Mouse (Mus musculus): ENCODE measurements around the gene Rsbn1l. TPM values are rescaled to one million over a fixed set of nuclear protein-coding genes. Genes with fewer than 3 reads are reported as not detected.

The Rsbn1l gene
- polyA plus RNA-seq, 1 experiment from 2014 or later, result 8.4 TPM

- Histone ChIP-seq H3K4me2 (no peak overlapping the region), H3K27ac (ENCODE audit: low read depth, low read length) (no peak overlapping the region), H3K27me3 (ENCODE audit: control insufficient read depth, insufficient read depth, low read length) (no peaks in the 10 kb centered on the region), H3K36me3 (ENCODE audit: control insufficient read depth, insufficient read depth, low read length) (peaks cover 6% of the 10 kb centered on the region), H3K4me1 (ENCODE audit: control insufficient read depth, insufficient read depth, low read length) (no peaks in the 10 kb centered on the region), H3K9ac (ENCODE audit: low read depth, low read length) (no peak overlapping the region), H3K9me3 (replicated peaks; ENCODE audit: control insufficient read depth, low read length) (no peaks in the 10 kb centered on the region), H3K4me3 (ENCODE audit: low read depth, low read length) (no peak overlapping the region)
- no peak for ATAC-seq (replicated peaks; ENCODE audit: insufficient number of reproducible peaks, low FRiP score, low TSS enrichment)
- WGBS (ENCODE audit: insufficient replicate concordance), result 72% methylated on average over 2 of the region's 2 CpGs
Measured at GRCm38 (mm10) chr5:20905437-20905836, 50.8 kb downstream of the Rsbn1l start.

- WGBS (ENCODE audit: insufficient replicate concordance), result 64% methylated on average over 2 of the region's 2 CpGs
- no peak for ATAC-seq (replicated peaks; ENCODE audit: insufficient number of reproducible peaks, low FRiP score, low TSS enrichment)
- no peak overlapping the region for H3K4me2 ChIP-seq
- H3K27me3 ChIP-seq (ENCODE audit: control insufficient read depth, insufficient read depth, low read length), result no peaks in the 10 kb centered on the region
- no peaks in the 10 kb centered on the region for H3K4me1 ChIP-seq (ENCODE audit: control insufficient read depth, insufficient read depth, low read length)
- H3K36me3 ChIP-seq (ENCODE audit: control insufficient read depth, insufficient read depth, low read length), result peaks cover 8% of the 10 kb centered on the region
- no peak overlapping the region for H3K27ac ChIP-seq (ENCODE audit: low read depth, low read length)
- no peaks in the 10 kb centered on the region for H3K9me3 ChIP-seq (replicated peaks; ENCODE audit: control insufficient read depth, low read length)
- H3K9ac ChIP-seq (ENCODE audit: low read depth, low read length), result no peak overlapping the region
- no peak overlapping the region for H3K4me3 ChIP-seq (ENCODE audit: low read depth, low read length)
Measured at GRCm38 (mm10) chr5:20904647-20905046, 51.6 kb downstream of the Rsbn1l start.

- H3K4me1 ChIP-seq (ENCODE audit: control insufficient read depth, insufficient read depth, low read length), result peaks cover 3% of the 10 kb centered on the region; the same call in 1 of the 2 replicates
- H3K27me3 ChIP-seq (ENCODE audit: control insufficient read depth, insufficient read depth, low read length), result no peaks in the 10 kb centered on the region
- H3K27ac ChIP-seq (ENCODE audit: low read depth, low read length), result peak overlapping the region; percentile 59
Measured at GRCm38 (mm10) chr5:20897446-20898167, 58.6 kb downstream of the Rsbn1l start.

GRCm38 (mm10) chr5:20884036-20884620 is 72.1 kb downstream of the Rsbn1l start:
- H3K9ac ChIP-seq (ENCODE audit: low read depth, low read length), result no peak overlapping the region
- peak overlapping the region; percentile 75 for H3K4me2 ChIP-seq
- no peak overlapping the region for H3K27ac ChIP-seq (ENCODE audit: low read depth, low read length)
- no peak for ATAC-seq (replicated peaks; ENCODE audit: insufficient number of reproducible peaks, low FRiP score, low TSS enrichment)
- H3K9me3 ChIP-seq (replicated peaks; ENCODE audit: control insufficient read depth, low read length), result no peaks in the 10 kb centered on the region
- H3K36me3 ChIP-seq (ENCODE audit: control insufficient read depth, insufficient read depth, low read length), result 0 out of 2 replicates have a peak, but pooled peaks cover 2% of the 10 kb centered on the region
- 81% methylated on average over 4 of the region's 4 CpGs for WGBS (ENCODE audit: insufficient replicate concordance)
- H3K27me3 ChIP-seq (ENCODE audit: control insufficient read depth, insufficient read depth, low read length), result no peaks in the 10 kb centered on the region
- peak overlapping the region; percentile 88; the same call in 1 of the 2 replicates for H3K4me3 ChIP-seq (ENCODE audit: low read depth, low read length)
- peaks cover 12% of the 10 kb centered on the region for H3K4me1 ChIP-seq (ENCODE audit: control insufficient read depth, insufficient read depth, low read length)

More at GRCm38 (mm10) chr5:20897446-20898167, 58.6 kb downstream of the Rsbn1l start:
- ATAC-seq (replicated peaks; ENCODE audit: insufficient number of reproducible peaks, low FRiP score, low TSS enrichment), result peak; percentile 87
- Histone ChIP-seq H3K4me3 (ENCODE audit: low read depth, low read length) (no peak overlapping the region), H3K9ac (ENCODE audit: low read depth, low read length) (no peak overlapping the region), H3K9me3 (replicated peaks; ENCODE audit: control insufficient read depth, low read length) (no peaks in the 10 kb centered on the region), H3K36me3 (ENCODE audit: control insufficient read depth, insufficient read depth, low read length) (peaks cover 7% of the 10 kb centered on the region; the same call in 1 of the 2 replicates), H3K4me2 (no peak overlapping the region)
- 68% methylated on average over 2 of the region's 2 CpGs for WGBS (ENCODE audit: insufficient replicate concordance)

GRCm38 (mm10) chr5:20881915-20882800 is 74.0 kb downstream of the Rsbn1l start, which contains the start of the genes Phtf2 and Tmem60:
Phtf2 (minus strand) TSS chr5:20882124.
Tmem60 (plus strand) TSS chr5:20882191.
- H3K4me1 ChIP-seq (ENCODE audit: control insufficient read depth, insufficient read depth, low read length), result peaks cover 22% of the 10 kb centered on the region
- no peaks in the 10 kb centered on the region for H3K27me3 ChIP-seq (ENCODE audit: control insufficient read depth, insufficient read depth, low read length)
- under 1% methylated on average over 89 of the region's 94 CpGs for WGBS (ENCODE audit: insufficient replicate concordance)
- peak within 1 kb of the TSS; percentile 76 for H3K4me2 ChIP-seq
- 0 out of 2 replicates have a peak, but pooled peaks cover 2% of the 10 kb centered on the region for H3K36me3 ChIP-seq (ENCODE audit: control insufficient read depth, insufficient read depth, low read length)
- peak within 1 kb of the TSS; percentile 91 for H3K9ac ChIP-seq (ENCODE audit: low read depth, low read length)
- H3K27ac ChIP-seq (ENCODE audit: low read depth, low read length), result peak within 1 kb of the TSS; percentile 97
- H3K4me3 ChIP-seq (ENCODE audit: low read depth, low read length), result peak within 1 kb of the TSS; percentile 88
- no peaks in the 10 kb centered on the region for H3K9me3 ChIP-seq (replicated peaks; ENCODE audit: control insufficient read depth, low read length)
- ATAC-seq (replicated peaks; ENCODE audit: insufficient number of reproducible peaks, low FRiP score, low TSS enrichment), result peak; percentile 98

GRCm38 (mm10) chr5:20880797-20881775 is 75.1 kb downstream of the Rsbn1l start:
- peaks cover 22% of the 10 kb centered on the region for H3K4me1 ChIP-seq (ENCODE audit: control insufficient read depth, insufficient read depth, low read length)
- peak; percentile 40; the same call in 1 of the 2 replicates for ATAC-seq (replicated peaks; ENCODE audit: insufficient number of reproducible peaks, low FRiP score, low TSS enrichment)
- WGBS (ENCODE audit: insufficient replicate concordance), result 2% methylated on average over 52 of the region's 64 CpGs
- peak overlapping the region; percentile 88 for H3K4me3 ChIP-seq (ENCODE audit: low read depth, low read length)
- peak overlapping the region; percentile 76 for H3K4me2 ChIP-seq
- no peaks in the 10 kb centered on the region for H3K9me3 ChIP-seq (replicated peaks; ENCODE audit: control insufficient read depth, low read length)
- peak overlapping the region; percentile 97 for H3K27ac ChIP-seq (ENCODE audit: low read depth, low read length)
- H3K9ac ChIP-seq (ENCODE audit: low read depth, low read length), result peak overlapping the region; percentile 91
- no peaks in the 10 kb centered on the region for H3K27me3 ChIP-seq (ENCODE audit: control insufficient read depth, insufficient read depth, low read length)
- 0 out of 2 replicates have a peak, but pooled peaks cover 2% of the 10 kb centered on the region for H3K36me3 ChIP-seq (ENCODE audit: control insufficient read depth, insufficient read depth, low read length)

GRCm38 (mm10) chr5:20880386-20880785 is 75.8 kb downstream of the Rsbn1l start:
- 40% methylated on average over 2 of the region's 2 CpGs for WGBS (ENCODE audit: insufficient replicate concordance)
- H3K9ac ChIP-seq (ENCODE audit: low read depth, low read length), result peak overlapping the region; percentile 70
- peak overlapping the region; percentile 50 for H3K27ac ChIP-seq (ENCODE audit: low read depth, low read length)

More at GRCm38 (mm10) chr5:20880386-20880785, 75.8 kb downstream of the Rsbn1l start:
- Histone ChIP-seq H3K9me3 (replicated peaks; ENCODE audit: control insufficient read depth, low read length) (no peaks in the 10 kb centered on the region), H3K36me3 (ENCODE audit: control insufficient read depth, insufficient read depth, low read length) (0 out of 2 replicates have a peak, but pooled peaks cover under 1% of the 10 kb centered on the region), H3K4me3 (ENCODE audit: low read depth, low read length) (peak overlapping the region; percentile 88), H3K4me1 (ENCODE audit: control insufficient read depth, insufficient read depth, low read length) (peaks cover 22% of the 10 kb centered on the region), H3K27me3 (ENCODE audit: control insufficient read depth, insufficient read depth, low read length) (no peaks in the 10 kb centered on the region), H3K4me2 (peak overlapping the region; percentile 76)
- no peak for ATAC-seq (replicated peaks; ENCODE audit: insufficient number of reproducible peaks, low FRiP score, low TSS enrichment)
